Mouse (Mus musculus) Patski (cell line): ENCODE results near the gene Col23a1. TPM values are rescaled to one million over a fixed set of nuclear protein-coding genes. Genes with fewer than 3 reads are reported as not detected.
"Not testable (repeated sequence)": the region's sequence is repeated elsewhere in the genome, so short reads cannot be mapped to it uniquely, and the experiment has no call there.

Source experiments
- ATAC-seq: fragments of 100-300 bp; one replicate; pipeline ENCODE4 v1.8.0; 2021
- CTCF ChIA-PET: fragments of 350-600 bp; sonication (Branson Sonifier 250); formaldehyde crosslinking; loops from one replicate; lab custom pipeline; 2022; ENCODE audit warnings: inconsistent platforms; lab: Charles Lee
- POLR2A ChIA-PET: fragments of 350-600 bp; sonication (Branson Sonifier 250); formaldehyde crosslinking; loops from one replicate; lab custom pipeline; 2022; ENCODE audit warnings: antibody characterized with exemption, inconsistent platforms; lab: Charles Lee
- DNase-seq: peaks from one replicate; pipeline ENCODE4 v3.0.0-alpha.2; 2011; ENCODE audit warnings: low read depth, low spot score
- H3K27me3 ChIP-seq: fragments of 371-371 bp; one replicate; pipeline ENCODE4 v1.5.1; 2021
- CTCF ChIP-seq: fragments of 100-300 bp; IDR thresholded peaks from one replicate; pipeline ENCODE4 v1.5.1; 2021
- in situ Hi-C: fragments of 300-500 bp; cut with MboI; formaldehyde crosslinking; loops from 3 replicates; pipeline ENCODE4 v1.11.1; 2018; ENCODE audit warnings: low pct_unique_long_range_greater_than_20kb, mixed read lengths
- polyA plus RNA-seq: library from polyadenylated mRNA; unstranded; gene quantifications from one replicate; pipeline ENCODE4 v1.2.3, GENCODE M21; 2021

Col23a1 gene
- polyA plus RNA-seq, 1 experiment from 2014 or later = 3.5 TPM

DNA sequence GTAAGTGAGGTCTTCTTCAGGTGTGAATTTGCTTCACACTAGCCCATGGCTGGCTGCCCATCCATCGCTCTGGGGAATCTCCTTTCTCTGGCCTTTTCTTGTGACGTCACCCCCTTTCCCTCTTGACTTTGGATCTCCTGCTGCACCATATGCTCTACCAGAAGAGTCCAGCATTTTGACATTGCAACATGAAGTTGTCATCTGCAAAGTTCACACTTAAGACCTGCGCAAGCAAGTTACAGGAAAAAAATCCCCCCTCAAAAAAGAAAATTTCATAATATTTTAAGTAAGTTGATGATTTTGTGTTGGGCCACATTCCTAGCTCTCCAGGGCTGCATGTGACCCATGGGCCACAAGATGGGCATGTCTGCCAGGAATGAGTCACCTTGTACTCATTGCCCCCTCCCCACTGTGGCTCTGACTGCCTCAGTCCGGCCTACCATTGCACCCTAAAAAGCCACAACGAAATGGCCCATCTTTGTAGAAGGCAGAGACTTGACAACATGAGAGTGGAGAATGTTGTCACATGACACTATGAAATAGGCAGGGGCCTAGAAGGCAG lies 54.1 kb downstream of the Col23a1 start:
- ChIA-PET CTCF (no interaction called here), POLR2A (no interaction called here)
- DNase-seq = no peak
- H3K27me3 ChIP-seq = no peaks in the 10 kb centered on the region
- in situ Hi-C loops = no loop called here
- TF ChIP-seq CTCF = no peak
- ATAC-seq = no peak

DNA sequence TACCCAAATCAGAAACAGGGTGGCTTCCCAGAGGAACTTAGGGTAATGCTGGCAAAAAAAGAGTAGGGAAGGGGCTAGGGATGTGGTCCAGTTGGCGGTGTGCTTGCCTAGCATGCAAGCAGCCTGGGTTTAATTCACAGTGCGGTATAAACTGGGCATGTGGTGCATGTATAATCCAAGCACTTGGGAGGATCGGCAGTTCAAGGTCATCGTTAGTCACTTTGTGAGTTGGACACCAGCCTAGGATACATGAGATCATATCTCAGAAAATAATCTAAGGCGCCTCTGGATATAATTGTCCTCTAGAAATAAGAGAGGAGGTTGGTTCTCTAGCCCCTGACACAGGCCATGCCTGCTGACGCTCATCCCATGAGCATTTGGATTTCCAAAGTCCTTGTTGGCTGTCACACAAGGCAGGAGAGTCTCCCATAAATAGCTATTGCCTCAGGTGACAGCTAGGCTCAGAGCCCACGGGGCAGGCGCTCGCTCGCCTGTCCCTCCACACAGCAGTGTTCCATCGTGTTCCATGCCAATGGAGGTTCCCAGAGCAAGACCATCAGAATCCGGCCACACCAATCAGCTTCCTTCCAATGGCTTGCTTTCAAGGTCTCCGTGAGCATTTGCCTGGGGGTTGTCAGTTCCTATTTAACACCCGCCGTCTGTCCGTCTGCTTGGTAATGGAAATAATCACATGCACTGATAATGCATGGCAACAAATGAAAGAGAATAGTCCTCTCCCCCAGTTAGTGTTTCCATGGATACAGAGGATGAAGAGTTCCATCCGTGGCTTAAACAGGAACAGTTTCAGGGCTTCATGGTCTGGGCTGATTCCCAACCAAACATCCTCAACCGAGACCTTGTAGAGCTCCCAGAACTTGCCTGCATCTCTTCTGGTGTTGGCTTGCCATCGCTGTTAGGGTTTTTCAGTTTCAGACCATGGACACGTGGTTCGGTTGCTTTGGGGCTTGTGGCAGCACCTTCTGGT lies 56.1 kb downstream of the Col23a1 start:
- ATAC-seq (no peak), DNase-seq (no peak)
- H3K27me3 ChIP-seq = no peaks in the 10 kb centered on the region
- in situ Hi-C loops = no loop called here
- ChIA-PET POLR2A (no interaction called here), CTCF (no interaction called here)
- no peak for TF ChIP-seq CTCF

DNA sequence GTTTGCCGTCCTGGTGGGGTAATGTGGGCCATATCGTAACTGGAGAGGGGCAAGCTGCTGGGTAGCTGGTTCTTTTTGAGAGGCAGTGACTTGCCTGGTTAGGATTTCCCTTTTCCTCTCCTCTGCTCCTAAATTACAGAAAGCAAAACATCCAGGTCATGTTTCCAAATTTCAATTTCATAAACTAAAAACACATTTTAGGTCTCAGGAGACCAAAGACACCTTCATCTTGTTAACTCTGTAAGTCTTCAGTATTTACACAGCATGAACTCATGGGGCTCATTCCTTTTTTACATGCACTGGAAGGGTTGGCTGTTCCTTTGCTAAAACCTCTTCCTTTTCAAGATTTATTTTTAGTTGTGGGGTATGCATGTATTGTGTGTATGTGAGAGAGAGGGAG lies 58.0 kb downstream of the Col23a1 start:
- no peak for ATAC-seq
- H3K27me3 ChIP-seq = no peaks in the 10 kb centered on the region
- no peak for TF ChIP-seq CTCF
- DNase-seq = no peak
- ChIA-PET POLR2A (no interaction called here), CTCF (no interaction called here)
- in situ Hi-C loops = no loop called here

DNA sequence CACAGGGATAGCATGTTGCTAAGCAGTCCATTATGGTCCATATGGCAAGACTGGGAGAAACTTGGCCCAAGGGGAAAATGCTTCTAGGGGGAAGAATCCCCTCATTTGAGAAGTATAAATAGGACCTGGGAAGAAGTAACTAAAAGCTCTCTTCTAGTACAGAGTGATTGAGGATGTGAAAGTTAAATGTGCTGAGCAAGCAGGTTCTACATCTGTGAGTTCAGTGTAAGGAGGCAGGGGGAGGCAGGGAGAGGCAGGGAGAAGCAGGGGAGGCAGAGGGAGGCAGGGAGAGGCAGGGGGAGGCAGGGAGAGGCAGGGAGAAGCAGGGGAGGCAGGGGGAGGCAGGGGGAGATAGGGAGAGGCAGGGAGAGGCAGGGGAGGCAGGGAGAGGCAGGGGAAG lies 59.9 kb downstream of the Col23a1 start:
- ATAC-seq = no peak

DNA sequence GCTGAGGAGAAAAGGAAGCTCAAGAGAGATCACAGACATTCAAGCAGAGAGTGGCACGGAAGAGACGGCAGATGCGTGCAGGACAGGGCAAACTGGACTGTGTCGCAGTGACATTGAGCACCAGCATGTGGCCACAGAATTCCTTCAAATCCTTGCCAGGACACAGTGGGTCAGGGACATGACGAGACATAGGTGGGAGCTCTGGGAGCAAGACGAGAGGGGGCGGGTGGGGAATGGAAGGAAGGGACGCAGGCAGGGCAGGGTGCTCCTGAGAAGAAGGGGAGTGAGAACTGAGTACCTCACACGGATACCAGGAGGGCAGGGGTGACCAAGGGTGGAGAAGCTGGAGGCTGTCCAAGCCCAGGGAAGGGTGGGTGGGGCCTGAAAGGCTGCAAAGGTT lies 61.4 kb downstream of the Col23a1 start:
- POLR2A ChIA-PET = no interaction called here
- CTCF ChIA-PET = no interaction called here
- no peak for DNase-seq
- in situ Hi-C loops = no loop called here
- no peaks in the 10 kb centered on the region for H3K27me3 ChIP-seq
- no peak for ATAC-seq
- TF ChIP-seq CTCF = no peak

More for the DNA sequence above, 59.9 kb downstream of the Col23a1 start:
- no peaks in the 10 kb centered on the region for H3K27me3 ChIP-seq
- in situ Hi-C loops = no loop called here
- DNase-seq = no peak
- POLR2A ChIA-PET = no interaction called here
- no peak for TF ChIP-seq CTCF
- CTCF ChIA-PET = no interaction called here

DNA sequence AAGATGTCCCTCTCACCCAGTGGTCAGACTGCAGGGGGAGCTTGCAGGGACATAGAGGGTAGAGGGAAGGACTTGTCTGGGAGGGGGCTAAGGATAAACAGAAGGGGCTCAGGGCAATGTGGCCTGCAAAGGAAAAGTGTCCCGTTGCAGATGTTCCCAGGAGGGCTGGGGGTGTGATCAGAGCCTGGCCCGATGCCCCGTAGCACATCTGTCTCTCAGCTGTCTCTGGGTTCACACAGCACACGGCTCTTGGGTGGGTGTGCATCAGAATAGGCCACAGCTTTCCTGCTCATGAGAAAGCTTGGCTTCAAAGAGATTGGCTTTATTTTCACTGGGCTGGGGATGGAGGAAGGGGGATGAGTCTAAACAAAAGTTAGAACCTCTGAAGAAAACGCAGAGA lies 62.1 kb downstream of the Col23a1 start:
- in situ Hi-C loops = no loop called here
- no peaks in the 10 kb centered on the region for H3K27me3 ChIP-seq
- ATAC-seq (no peak), DNase-seq (no peak)
- POLR2A ChIA-PET = no interaction called here
- CTCF ChIA-PET = interaction anchor here (1.0 kb wide), 1 partner anchor 11 kb away, joined by 3 read pairs; no protein-coding TSS in a partner anchor
- TF ChIP-seq CTCF = no peak

DNA sequence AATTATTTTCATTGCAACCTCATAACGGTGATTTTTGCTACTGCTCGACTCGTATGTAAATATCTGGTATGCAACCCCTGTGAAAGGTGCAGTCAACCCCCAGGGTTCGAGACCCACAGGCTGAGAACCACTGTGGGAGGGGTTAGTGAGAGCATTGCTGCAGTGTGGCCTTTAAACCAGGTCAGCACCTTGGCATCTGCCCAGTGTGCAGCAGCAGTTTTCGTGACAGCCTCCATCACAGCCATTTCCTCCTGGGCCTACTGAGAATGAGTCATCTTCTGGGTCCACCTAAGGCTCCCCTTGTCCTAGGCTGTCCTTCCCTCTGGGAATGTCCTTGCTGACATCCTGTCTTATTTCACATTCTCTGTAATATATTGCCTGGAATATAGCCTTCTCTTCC lies 64.0 kb downstream of the Col23a1 start:
- POLR2A ChIA-PET = no interaction called here
- CTCF ChIA-PET = no interaction called here
- DNase-seq (no peak), ATAC-seq (peak; percentile 21)
- in situ Hi-C loops = no loop called here
- no peaks in the 10 kb centered on the region for H3K27me3 ChIP-seq
- TF ChIP-seq CTCF = no peak

DNA sequence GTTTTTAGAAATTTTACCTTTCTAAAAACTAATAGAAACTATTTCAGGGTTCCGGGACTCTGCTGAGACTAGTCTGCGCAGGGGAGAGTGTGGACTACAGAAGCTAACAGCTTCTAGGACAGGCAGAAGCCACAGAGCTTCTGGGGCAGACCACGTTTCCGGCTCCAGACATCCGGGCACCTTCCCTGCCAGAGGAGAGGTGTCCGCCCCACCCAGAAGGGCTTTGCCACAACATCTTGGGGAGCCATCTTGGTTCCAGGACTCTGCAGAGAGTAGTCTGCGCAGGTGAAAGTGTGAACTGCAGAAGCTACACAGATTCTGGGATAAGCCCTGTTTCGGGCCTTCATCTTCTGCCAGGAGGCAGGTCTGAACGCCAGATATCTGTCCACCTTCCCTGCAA lies 69.3 kb downstream of the Col23a1 start:
- POLR2A ChIA-PET, in situ Hi-C loops, CTCF ChIA-PET, ATAC-seq, DNase-seq, H3K27me3 ChIP-seq: not testable (repeated sequence)

DNA sequence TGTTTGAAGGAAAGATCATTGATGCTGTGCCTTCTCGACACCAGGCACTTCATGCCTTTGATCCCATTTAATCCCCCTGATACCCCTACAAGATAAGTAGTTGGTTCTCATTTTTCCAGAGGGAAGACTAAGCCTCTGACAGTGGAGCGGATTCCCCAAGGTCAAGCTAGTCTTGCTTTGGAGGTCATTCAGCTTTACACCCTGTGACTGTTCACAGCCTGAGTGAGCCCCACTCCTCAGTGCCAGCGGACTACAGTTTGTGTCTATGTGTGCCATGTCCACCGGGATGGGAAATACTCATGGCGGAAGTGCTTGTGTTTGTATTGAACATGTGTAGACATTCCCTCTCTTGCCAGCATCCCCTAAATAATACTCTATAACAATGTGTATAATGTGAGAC lies 74.6 kb downstream of the Col23a1 start:
- no peaks in the 10 kb centered on the region for H3K27me3 ChIP-seq
- POLR2A ChIA-PET = no interaction called here
- CTCF ChIA-PET = no interaction called here
- in situ Hi-C loops = no loop called here
- ATAC-seq (no peak), DNase-seq (no peak)
- no peak for TF ChIP-seq CTCF

DNA sequence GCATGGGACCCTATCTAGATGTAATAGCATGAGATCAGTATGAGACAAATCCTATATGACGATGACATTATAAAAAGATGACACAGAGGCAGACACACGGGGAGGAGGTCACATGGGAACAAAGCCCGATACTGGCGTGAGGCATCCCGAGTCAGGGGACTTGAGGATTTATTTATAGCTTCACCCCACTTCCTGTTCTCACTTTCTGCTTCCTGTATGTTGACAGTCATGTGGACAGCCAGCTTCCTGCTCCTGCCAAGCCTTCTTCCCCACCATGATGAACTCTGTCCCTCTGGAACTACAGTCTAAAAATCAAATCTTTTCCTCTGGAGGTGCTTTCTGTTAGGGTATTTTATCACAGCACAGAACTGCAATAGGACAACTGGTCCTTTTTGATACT lies 77.6 kb downstream of the Col23a1 start:
- in situ Hi-C loops = no loop called here
- ChIA-PET POLR2A (no interaction called here), CTCF (no interaction called here)
- ATAC-seq (no peak), DNase-seq (no peak)
- TF ChIP-seq CTCF = no peak
- no peaks in the 10 kb centered on the region for H3K27me3 ChIP-seq

DNA sequence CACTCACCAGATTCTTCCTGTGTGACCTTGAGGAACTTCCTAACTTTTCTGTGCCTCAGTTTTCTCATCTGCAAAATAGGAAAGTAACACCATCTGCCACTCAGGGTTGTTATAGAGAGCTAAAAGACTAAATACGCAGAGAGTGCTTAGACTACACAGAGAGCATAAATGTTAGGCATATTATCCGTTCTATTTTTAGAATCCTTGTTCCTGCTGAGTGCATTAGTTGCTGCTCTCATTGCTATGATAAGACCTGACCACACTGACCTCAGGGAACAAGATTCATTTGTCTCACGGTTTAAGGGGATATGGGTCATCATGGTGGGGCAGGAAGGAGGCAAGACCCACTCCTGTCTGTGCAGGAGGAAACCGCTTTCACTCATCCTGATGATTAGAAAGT lies 80.6 kb downstream of the Col23a1 start:
- DNase-seq (no peak), ATAC-seq (no peak)
- in situ Hi-C loops = no loop called here
- POLR2A ChIA-PET = no interaction called here
- TF ChIP-seq CTCF = no peak
- no peaks in the 10 kb centered on the region for H3K27me3 ChIP-seq
- CTCF ChIA-PET = no interaction called here
